Mouse (Mus musculus) layer of hippocampus, adult 9-10 months (tissue): Measurements from ENCODE around the gene Nt5c3b.

Experiments
- DNase-seq: peaks from one replicate; pipeline ENCODE4 v3.0.0; 2022; ENCODE audit warnings: low spot score

The Nt5c3b gene

DNA sequence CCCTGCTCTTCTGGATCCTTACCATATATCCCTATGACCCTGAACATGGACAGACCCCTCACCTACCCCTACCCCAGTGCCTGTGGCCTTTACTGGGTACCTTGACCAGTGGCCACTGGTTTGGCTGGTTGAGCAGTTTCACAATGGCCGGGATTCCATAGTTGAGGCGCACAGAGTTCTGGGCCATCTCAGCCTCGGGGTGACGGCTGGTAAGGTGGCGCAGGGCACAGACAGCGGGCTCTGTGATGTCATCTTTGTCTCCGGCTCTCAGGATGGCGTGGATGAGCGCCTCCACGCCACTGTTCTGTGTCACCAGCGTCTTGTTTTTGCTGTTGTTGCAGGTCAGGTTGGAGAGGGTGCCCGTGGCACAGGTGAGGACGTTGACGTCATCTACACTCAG lies 63.6 kb downstream of the Nt5c3b start:
- no peak for DNase-seq

DNA sequence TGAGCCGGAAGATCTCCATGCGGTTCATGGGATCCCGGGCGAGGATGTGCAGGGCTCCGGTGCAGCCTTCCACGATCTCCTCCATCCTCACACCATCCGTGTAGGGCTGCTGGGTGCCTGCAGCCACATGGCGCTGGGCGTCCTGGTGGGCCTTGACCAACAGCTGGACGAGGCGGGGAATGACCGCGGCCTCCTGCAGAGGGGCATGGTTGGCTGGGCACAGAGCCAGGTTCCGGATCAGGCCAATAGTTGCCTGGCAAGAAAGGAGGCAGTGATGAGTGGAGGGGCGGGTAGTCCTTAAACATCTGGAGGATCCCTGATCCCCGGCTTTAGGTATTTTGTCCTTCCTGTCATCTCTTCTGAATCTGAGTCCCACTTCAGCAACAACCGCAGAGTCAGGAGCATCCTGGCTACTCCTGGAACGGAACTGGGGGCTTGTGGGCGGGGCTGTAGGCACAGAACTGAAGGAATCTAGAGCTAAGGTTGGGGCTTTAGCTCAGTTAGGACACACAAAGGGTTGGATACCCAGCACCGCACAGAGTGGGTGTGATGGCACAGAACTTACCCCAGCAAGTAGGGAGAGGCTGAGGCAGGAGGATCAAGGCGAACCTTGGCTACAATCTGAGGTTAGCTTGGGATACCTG lies 64.7 kb downstream of the Nt5c3b start:
- no peak for DNase-seq

DNA sequence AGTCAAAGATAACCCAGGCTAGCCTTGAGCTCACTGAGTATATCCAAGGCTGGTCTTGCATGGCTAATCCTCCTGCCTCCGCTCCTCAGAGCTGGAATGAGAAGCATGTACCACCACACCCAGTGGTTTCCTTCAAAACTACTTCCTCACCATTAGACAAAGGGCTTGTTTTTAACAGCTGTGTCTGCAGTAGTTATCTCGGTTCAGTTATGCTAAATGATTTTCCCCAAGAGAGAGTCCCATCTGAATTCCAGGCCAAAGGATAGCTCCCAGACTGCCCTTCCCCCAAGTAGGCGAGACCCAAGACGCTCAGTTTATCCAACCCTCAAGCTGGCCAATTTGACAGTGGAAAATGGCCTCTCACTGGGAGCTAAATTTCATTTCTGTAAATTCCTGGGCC lies 65.6 kb downstream of the Nt5c3b start:
- no peak for DNase-seq

DNA sequence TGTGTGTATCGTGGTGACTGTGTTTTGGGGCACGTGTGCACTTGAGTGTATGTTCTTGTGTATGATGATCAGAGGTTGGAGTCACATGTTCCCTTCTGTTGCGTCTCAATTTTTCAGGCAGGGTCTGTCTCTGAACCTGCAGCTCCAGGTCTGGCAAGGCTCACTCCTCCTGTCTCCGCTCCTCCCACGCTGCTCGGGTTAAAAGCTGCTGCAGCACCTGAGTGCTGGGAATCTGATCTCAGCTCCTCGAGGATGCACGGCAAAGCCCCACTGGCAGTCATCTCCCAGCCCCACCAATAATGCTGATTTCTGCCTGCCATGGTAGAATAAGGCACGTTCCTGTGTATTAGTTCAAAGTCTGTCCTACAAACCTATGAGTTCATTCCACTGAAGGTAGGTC lies 66.5 kb downstream of the Nt5c3b start:
- no peak for DNase-seq
